Mouse (Mus musculus) midbrain, embryonic 15.5 days (tissue): ENCODE data around the gene Tmem254a. TPM values are rescaled to one million over a fixed set of nuclear protein-coding genes. Genes with fewer than 3 reads are reported as not detected.
"Not testable (repeated sequence)": the region's sequence is repeated elsewhere in the genome, so short reads cannot be mapped to it uniquely, and the experiment has no call there.

Experiments
- ATAC-seq: fragments of 200-750 bp; cut with Nextera tagmentation; replicated peaks from 2 replicates; pipeline ENCODE4 v1.8.0; 2017; ENCODE audit warnings: moderate TSS enrichment
- H3K27ac ChIP-seq: fragments of 300-500 bp; sonication (generic); 2 replicates; pipeline ENCODE4 v1.5.1; 2015; ENCODE audit warnings: mild to moderate bottlenecking, inconsistent platforms
- H3K27me3 ChIP-seq: fragments of 300-500 bp; sonication (generic); replicated peaks from 2 replicates; pipeline ENCODE4 v1.6.1; 2015; ENCODE audit warnings: inconsistent platforms
- H3K36me3 ChIP-seq: fragments of 300-500 bp; sonication (generic); replicated peaks from 2 replicates; pipeline ENCODE4 v1.6.1; 2015; ENCODE audit warnings: inconsistent platforms
- H3K4me1 ChIP-seq: fragments of 300-500 bp; sonication (generic); 2 replicates; pipeline ENCODE4 v1.6.1; 2015; ENCODE audit warnings: inconsistent platforms
- H3K4me2 ChIP-seq: fragments of 300-500 bp; sonication (generic); 2 replicates; pipeline ENCODE4 v1.6.1; 2015; ENCODE audit warnings: inconsistent platforms, mild to moderate bottlenecking, moderate library complexity
- H3K4me3 ChIP-seq: fragments of 300-500 bp; sonication (generic); 2 replicates; pipeline ENCODE4 v1.5.1; 2015; ENCODE audit warnings: mild to moderate bottlenecking, inconsistent platforms
- H3K9ac ChIP-seq: fragments of 300-500 bp; sonication (generic); 2 replicates; pipeline ENCODE4 v1.6.1; 2015; ENCODE audit warnings: mild to moderate bottlenecking, inconsistent platforms
- H3K9me3 ChIP-seq: fragments of 300-500 bp; sonication (generic); 2 replicates; pipeline ENCODE4 v1.6.1; 2016; ENCODE audit warnings: inconsistent platforms
- WGBS: fragments of 180-500 bp; shearing (Covaris S2); methylation state at CpG from one replicate; pipeline ENCODE4 v1.1.7; 2015; ENCODE audit warnings: mixed read lengths; 5-methylcytosine and 5-hydroxymethylcytosine counted together
- polyA plus RNA-seq: library from polyadenylated mRNA; unstranded; fragments of >200 nt; fragmentation: Nextera tagmentation; extraction: Ambion mirVana; gene quantifications from 2 replicates; pipeline ENCODE4 v1.2.1, GENCODE M21; 2015

The Tmem254a gene
- polyA plus RNA-seq: 3.5 and 5.7 TPM in 2 replicates

GRCm38 (mm10) chr14:25927562-25927881, at the start of gene Tmem254a:
Gene Tmem254a, minus strand, starts transcription at chr14:25927672.
- H3K4me2 ChIP-seq, H3K4me1 ChIP-seq, H3K36me3 ChIP-seq, H3K4me3 ChIP-seq, H3K27ac ChIP-seq, H3K27me3 ChIP-seq, H3K9me3 ChIP-seq, H3K9ac ChIP-seq: not testable (repeated sequence)
- ATAC-seq: peak; percentile 89
- WGBS: no CpG with 5 or more reads among the region's 10 CpGs

- ATAC-seq, H3K27me3 ChIP-seq, H3K4me1 ChIP-seq, H3K36me3 ChIP-seq, H3K4me2 ChIP-seq, H3K9me3 ChIP-seq, H3K9ac ChIP-seq, H3K27ac ChIP-seq, H3K4me3 ChIP-seq: not testable (repeated sequence)
- no CpG with 5 or more reads among the region's 3 CpGs for WGBS
These were observed 30.4 kb upstream of the Tmem254a start for GRCm38 (mm10) chr14:25957861-25958260.

GRCm38 (mm10) chr14:25938004-25938403, 10.5 kb upstream of the Tmem254a start, which contains the start of gene Cphx1:
Gene Cphx1, plus strand, starts transcription at chr14:25938304.
- H3K36me3 ChIP-seq, H3K4me1 ChIP-seq, H3K27me3 ChIP-seq, H3K9ac ChIP-seq, H3K27ac ChIP-seq, ATAC-seq, H3K4me2 ChIP-seq, H3K4me3 ChIP-seq, H3K9me3 ChIP-seq: not testable (repeated sequence)
- WGBS: no CpG with 5 or more reads among the region's 8 CpGs

- H3K4me1 ChIP-seq, H3K36me3 ChIP-seq, H3K4me2 ChIP-seq, H3K27me3 ChIP-seq, ATAC-seq, H3K9me3 ChIP-seq, H3K4me3 ChIP-seq, H3K27ac ChIP-seq, H3K9ac ChIP-seq: not testable (repeated sequence)
- WGBS: no CpG with 5 or more reads among the region's 5 CpGs
These were observed 9.6 kb upstream of the Tmem254a start for GRCm38 (mm10) chr14:25936867-25937630.

- H3K4me1 ChIP-seq, H3K4me2 ChIP-seq, H3K4me3 ChIP-seq, H3K9ac ChIP-seq, H3K36me3 ChIP-seq, H3K9me3 ChIP-seq, H3K27ac ChIP-seq, H3K27me3 ChIP-seq: not testable (repeated sequence)
- no CpG with 5 or more reads among the region's 44 CpGs for WGBS
- ATAC-seq: peak; percentile 94
These were observed 484 bp downstream of the Tmem254a start for GRCm38 (mm10) chr14:25926814-25927561.

- not testable (repeated sequence) for H3K4me2 ChIP-seq, H3K9ac ChIP-seq, H3K4me3 ChIP-seq, H3K4me1 ChIP-seq, H3K36me3 ChIP-seq, H3K9me3 ChIP-seq, ATAC-seq, H3K27ac ChIP-seq, H3K27me3 ChIP-seq
- no CpG with 5 or more reads among the region's 5 CpGs for WGBS
These were observed 8.9 kb downstream of the Tmem254a start for GRCm38 (mm10) chr14:25918427-25919170.

GRCm38 (mm10) chr14:25908976-25909375, 18.5 kb downstream of the Tmem254a start:
- not testable (repeated sequence) for ATAC-seq, H3K9me3 ChIP-seq, H3K27me3 ChIP-seq, H3K9ac ChIP-seq, H3K4me2 ChIP-seq, H3K4me3 ChIP-seq, H3K27ac ChIP-seq, H3K36me3 ChIP-seq, H3K4me1 ChIP-seq
- WGBS: no CpG with 5 or more reads among the region's 8 CpGs

GRCm38 (mm10) chr14:25907272-25907671, 20.2 kb downstream of the Tmem254a start:
- not testable (repeated sequence) for H3K4me2 ChIP-seq, H3K27ac ChIP-seq, ATAC-seq, H3K9me3 ChIP-seq, H3K4me3 ChIP-seq, H3K27me3 ChIP-seq, H3K4me1 ChIP-seq, H3K9ac ChIP-seq, H3K36me3 ChIP-seq
- WGBS: no CpG with 5 or more reads among the region's 9 CpGs

GRCm38 (mm10) chr14:25905243-25905642, 22.2 kb downstream of the Tmem254a start:
- H3K4me1 ChIP-seq, H3K27me3 ChIP-seq, ATAC-seq, H3K4me3 ChIP-seq, H3K9ac ChIP-seq, H3K36me3 ChIP-seq, H3K27ac ChIP-seq, H3K4me2 ChIP-seq, H3K9me3 ChIP-seq: not testable (repeated sequence)
- 13% methylated on average over 1 of the region's 5 CpGs for WGBS

GRCm38 (mm10) chr14:25903000-25903399, 24.5 kb downstream of the Tmem254a start, which contains the start of gene Plac9a:
Gene Plac9a, minus strand, starts transcription at chr14:25903100.
- H3K4me2 ChIP-seq, H3K9ac ChIP-seq, H3K4me3 ChIP-seq, H3K27me3 ChIP-seq, ATAC-seq, H3K27ac ChIP-seq, H3K36me3 ChIP-seq, H3K4me1 ChIP-seq, H3K9me3 ChIP-seq: not testable (repeated sequence)
- no CpG with 5 or more reads among the region's 10 CpGs for WGBS

GRCm38 (mm10) chr14:25895686-25896085, 31.8 kb downstream of the Tmem254a start:
- H3K27ac ChIP-seq, H3K4me3 ChIP-seq, H3K9ac ChIP-seq, H3K9me3 ChIP-seq, H3K4me1 ChIP-seq, H3K36me3 ChIP-seq, ATAC-seq, H3K27me3 ChIP-seq, H3K4me2 ChIP-seq: not testable (repeated sequence)
- WGBS: no CpG with 5 or more reads among the region's 7 CpGs

- H3K9me3 ChIP-seq, H3K4me2 ChIP-seq, H3K4me3 ChIP-seq, H3K9ac ChIP-seq, H3K4me1 ChIP-seq, H3K27ac ChIP-seq, ATAC-seq, H3K27me3 ChIP-seq, H3K36me3 ChIP-seq: not testable (repeated sequence)
- WGBS: no CpG with 5 or more reads among the region's 3 CpGs
These were observed 32.9 kb downstream of the Tmem254a start for GRCm38 (mm10) chr14:25894566-25894965.
